Mouse (Mus musculus): ENCODE measurements at regions not wholly inside any gene's neighbourhood (a gene's known extent, or its start where the extent isn't known, plus 50 kb on each side); places are given as distances from the start of the nearest gene placed in this dataset.

GRCm38 (mm10) chr14:25328230-25328629, 130.8 kb upstream of the Zmiz1 start:
- Histone ChIP-seq H3K9ac (ENCODE audit: low read length) (no peak overlapping the region), H3K36me3 (ENCODE audit: control insufficient read depth, insufficient read depth, low read length) (no peaks in the 10 kb centered on the region)
- WGBS, result 85% methylated on average over 5 of the region's 5 CpGs

DNA sequence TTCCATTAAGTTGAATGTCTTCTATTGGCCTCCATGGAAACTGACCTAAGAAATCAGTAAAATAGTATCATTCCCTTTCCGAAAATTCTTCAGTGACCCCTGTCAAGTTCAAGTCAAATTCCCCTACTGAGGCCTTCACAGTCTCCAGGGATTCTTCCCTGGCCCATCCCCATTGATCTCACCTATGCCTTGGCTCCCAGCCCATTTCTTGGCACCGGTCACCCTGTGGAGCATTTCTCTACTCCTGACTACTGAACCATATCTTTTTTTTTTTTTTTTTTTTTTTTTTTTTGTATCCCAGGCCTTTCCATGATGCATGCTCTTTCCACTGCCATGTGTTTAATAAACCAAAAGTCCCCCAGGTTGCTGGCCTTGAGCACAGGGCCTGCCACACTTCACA, 124.8 kb upstream of the Zmiz1 start:
- WGBS, result 93% methylated on average over 2 of the region's 2 CpGs
- ATAC-seq (ENCODE audit: insufficient read depth, low FRiP score, low TSS enrichment), result no peak
- H3K9ac ChIP-seq (ENCODE audit: low read length), result no peak overlapping the region
- no peaks in the 10 kb centered on the region for H3K36me3 ChIP-seq (ENCODE audit: control insufficient read depth, insufficient read depth, low read length)
- H3K27ac ChIP-seq (ENCODE audit: low read depth, low read length), result no peak overlapping the region
- peaks cover 7% of the 10 kb centered on the region for H3K4me1 ChIP-seq (ENCODE audit: control insufficient read depth, insufficient read depth, low read length)
- H3K4me2 ChIP-seq (ENCODE audit: low read depth), result no peak overlapping the region
- DNase-seq (ENCODE audit: low spot score), result no peak
- H3K27me3 ChIP-seq (ENCODE audit: control insufficient read depth, insufficient read depth, low read length), result no peaks in the 10 kb centered on the region
- no peaks in the 10 kb centered on the region for H3K9me3 ChIP-seq (ENCODE audit: control insufficient read depth, low read length)
- H3K4me3 ChIP-seq (ENCODE audit: low read depth, low read length), result no peak overlapping the region

More at GRCm38 (mm10) chr14:25328230-25328629, 130.8 kb upstream of the Zmiz1 start:
- Histone ChIP-seq H3K4me2 (ENCODE audit: low read depth) (no peak overlapping the region), H3K9me3 (ENCODE audit: control insufficient read depth, low read length) (no peaks in the 10 kb centered on the region), H3K27me3 (ENCODE audit: control insufficient read depth, insufficient read depth, low read length) (no peaks in the 10 kb centered on the region), H3K4me1 (ENCODE audit: control insufficient read depth, insufficient read depth, low read length) (peaks cover 5% of the 10 kb centered on the region; the same call in 1 of the 2 replicates), H3K27ac (ENCODE audit: low read depth, low read length) (no peak overlapping the region), H3K4me3 (ENCODE audit: low read depth, low read length) (no peak overlapping the region)
- no peak for DNase-seq (ENCODE audit: low spot score)
- no peak for ATAC-seq (ENCODE audit: insufficient read depth, low FRiP score, low TSS enrichment)

- H3K4me1 ChIP-seq (ENCODE audit: control insufficient read depth, insufficient read depth, low read length), result peaks cover 7% of the 10 kb centered on the region
- H3K4me3 ChIP-seq (ENCODE audit: low read depth, low read length), result no peak overlapping the region
- no peak overlapping the region for H3K27ac ChIP-seq (ENCODE audit: low read depth, low read length)
- no peak for ATAC-seq (ENCODE audit: insufficient read depth, low FRiP score, low TSS enrichment)
- no peak for DNase-seq (ENCODE audit: low spot score)
- H3K9me3 ChIP-seq (ENCODE audit: control insufficient read depth, low read length), result no peaks in the 10 kb centered on the region
- no peaks in the 10 kb centered on the region for H3K27me3 ChIP-seq (ENCODE audit: control insufficient read depth, insufficient read depth, low read length)
- 94% methylated on average over 1 of the region's 1 CpGs for WGBS
- no peak overlapping the region for H3K4me2 ChIP-seq (ENCODE audit: low read depth)
- H3K36me3 ChIP-seq (ENCODE audit: control insufficient read depth, insufficient read depth, low read length), result no peaks in the 10 kb centered on the region
- H3K9ac ChIP-seq (ENCODE audit: low read length), result no peak overlapping the region
Measured at GRCm38 (mm10) chr14:25336875-25337274, 122.1 kb upstream of the Zmiz1 start.

DNA sequence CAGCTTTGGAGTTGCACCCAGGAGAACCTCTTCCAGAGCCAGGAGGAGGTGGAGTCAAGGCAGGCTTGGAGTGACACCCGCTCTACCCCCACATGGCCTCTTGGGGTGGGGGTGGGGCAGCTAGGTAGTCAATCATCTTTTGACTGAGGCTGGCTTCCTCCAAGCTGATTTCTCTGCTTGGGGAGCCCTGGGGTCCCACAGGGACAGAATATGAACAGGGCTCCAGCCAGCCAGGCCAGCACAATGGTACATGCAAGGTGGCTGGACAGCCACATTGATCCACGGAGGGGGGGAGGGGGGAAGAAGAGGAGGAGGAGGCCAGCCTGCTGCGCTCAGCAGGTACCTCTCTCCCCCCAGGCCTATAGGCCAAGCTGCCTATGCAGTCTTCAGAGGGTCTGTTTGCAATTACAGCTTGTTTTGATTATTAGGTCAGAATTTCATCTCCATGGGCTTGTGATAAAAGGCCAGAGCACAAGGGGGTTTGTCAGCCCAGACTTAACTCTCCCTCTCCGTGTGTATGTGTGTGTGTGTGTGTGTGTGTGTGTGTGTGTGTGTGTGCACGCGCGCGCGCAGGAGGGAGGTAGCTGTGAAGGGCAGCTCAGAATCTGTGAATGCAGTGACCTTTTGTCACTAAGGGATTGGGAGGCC, 120.5 kb upstream of the Zmiz1 start:
- ATAC-seq (ENCODE audit: insufficient read depth, low FRiP score, low TSS enrichment) (no peak), DNase-seq (ENCODE audit: low spot score) (peak; percentile 30)
- Histone ChIP-seq H3K27ac (ENCODE audit: low read depth, low read length) (no peak overlapping the region), H3K27me3 (ENCODE audit: control insufficient read depth, insufficient read depth, low read length) (no peaks in the 10 kb centered on the region), H3K9ac (ENCODE audit: low read length) (no peak overlapping the region), H3K4me2 (ENCODE audit: low read depth) (no peak overlapping the region), H3K4me3 (ENCODE audit: low read depth, low read length) (no peak overlapping the region), H3K36me3 (ENCODE audit: control insufficient read depth, insufficient read depth, low read length) (no peaks in the 10 kb centered on the region), H3K4me1 (ENCODE audit: control insufficient read depth, insufficient read depth, low read length) (peaks cover 7% of the 10 kb centered on the region), H3K9me3 (ENCODE audit: control insufficient read depth, low read length) (no peaks in the 10 kb centered on the region)
- WGBS, result 59% methylated on average over 9 of the region's 9 CpGs

- H3K9ac ChIP-seq (ENCODE audit: low read length), result no peak overlapping the region
- whole genome bisulfite sequencing, result 84% methylated on average over 9 of the region's 9 CpGs
- peaks cover 7% of the 10 kb centered on the region for H3K4me1 ChIP-seq (ENCODE audit: control insufficient read depth, insufficient read depth, low read length)
- H3K9me3 ChIP-seq (ENCODE audit: control insufficient read depth, low read length), result no peaks in the 10 kb centered on the region
- ATAC-seq (ENCODE audit: insufficient read depth, low FRiP score, low TSS enrichment) (no peak), DNase-seq (ENCODE audit: low spot score) (no peak)
- no peaks in the 10 kb centered on the region for H3K36me3 ChIP-seq (ENCODE audit: control insufficient read depth, insufficient read depth, low read length)
- no peak overlapping the region for H3K4me2 ChIP-seq (ENCODE audit: low read depth)
- H3K27me3 ChIP-seq (ENCODE audit: control insufficient read depth, insufficient read depth, low read length), result no peaks in the 10 kb centered on the region
- no peak overlapping the region for H3K27ac ChIP-seq (ENCODE audit: low read depth, low read length)
- H3K4me3 ChIP-seq (ENCODE audit: low read depth, low read length), result no peak overlapping the region
Measured at GRCm38 (mm10) chr14:25340845-25341244, 118.1 kb upstream of the Zmiz1 start.

- H3K4me2 ChIP-seq (ENCODE audit: low read depth), result no peak overlapping the region
- no peak for DNase-seq (ENCODE audit: low spot score)
- H3K36me3 ChIP-seq (ENCODE audit: control insufficient read depth, insufficient read depth, low read length), result no peaks in the 10 kb centered on the region
- peaks cover 7% of the 10 kb centered on the region for H3K4me1 ChIP-seq (ENCODE audit: control insufficient read depth, insufficient read depth, low read length)
- H3K4me3 ChIP-seq (ENCODE audit: low read depth, low read length), result no peak overlapping the region
- H3K9me3 ChIP-seq (ENCODE audit: control insufficient read depth, low read length), result no peaks in the 10 kb centered on the region
- WGBS, result 69% methylated on average over 9 of the region's 9 CpGs
- no peak overlapping the region for H3K27ac ChIP-seq (ENCODE audit: low read depth, low read length)
- no peak overlapping the region for H3K9ac ChIP-seq (ENCODE audit: low read length)
- ATAC-seq (ENCODE audit: insufficient read depth, low FRiP score, low TSS enrichment), result no peak
- no peaks in the 10 kb centered on the region for H3K27me3 ChIP-seq (ENCODE audit: control insufficient read depth, insufficient read depth, low read length)
Measured at GRCm38 (mm10) chr14:25341848-25342427, 117.0 kb upstream of the Zmiz1 start.

- 61% methylated on average over 4 of the region's 4 CpGs for WGBS
- H3K9me3 ChIP-seq (ENCODE audit: control insufficient read depth, low read length), result no peaks in the 10 kb centered on the region
- ATAC-seq (ENCODE audit: insufficient read depth, low FRiP score, low TSS enrichment) (no peak), DNase-seq (ENCODE audit: low spot score) (no peak)
- peaks cover 7% of the 10 kb centered on the region for H3K4me1 ChIP-seq (ENCODE audit: control insufficient read depth, insufficient read depth, low read length)
- H3K27me3 ChIP-seq (ENCODE audit: control insufficient read depth, insufficient read depth, low read length), result no peaks in the 10 kb centered on the region
- no peak overlapping the region for H3K9ac ChIP-seq (ENCODE audit: low read length)
- no peak overlapping the region for H3K4me3 ChIP-seq (ENCODE audit: low read depth, low read length)
- no peaks in the 10 kb centered on the region for H3K36me3 ChIP-seq (ENCODE audit: control insufficient read depth, insufficient read depth, low read length)
- H3K27ac ChIP-seq (ENCODE audit: low read depth, low read length), result no peak overlapping the region
- H3K4me2 ChIP-seq (ENCODE audit: low read depth), result no peak overlapping the region
Measured at GRCm38 (mm10) chr14:25342865-25343565, 116.0 kb upstream of the Zmiz1 start.

GRCm38 (mm10) chr14:25345995-25346394, 113.0 kb upstream of the Zmiz1 start:
- H3K4me2 ChIP-seq (ENCODE audit: low read depth), result no peak overlapping the region
- H3K27ac ChIP-seq (ENCODE audit: low read depth, low read length), result no peak overlapping the region
- no peak for DNase-seq (ENCODE audit: low spot score)
- H3K9me3 ChIP-seq (ENCODE audit: control insufficient read depth, low read length), result no peaks in the 10 kb centered on the region
- H3K4me3 ChIP-seq (ENCODE audit: low read depth, low read length), result no peak overlapping the region
- H3K9ac ChIP-seq (ENCODE audit: low read length), result no peak overlapping the region
- H3K36me3 ChIP-seq (ENCODE audit: control insufficient read depth, insufficient read depth, low read length), result no peaks in the 10 kb centered on the region
- H3K4me1 ChIP-seq (ENCODE audit: control insufficient read depth, insufficient read depth, low read length), result no peaks in the 10 kb centered on the region
- 48% methylated on average over 2 of the region's 2 CpGs for WGBS
- ATAC-seq (ENCODE audit: insufficient read depth, low FRiP score, low TSS enrichment), result no peak
- no peaks in the 10 kb centered on the region for H3K27me3 ChIP-seq (ENCODE audit: control insufficient read depth, insufficient read depth, low read length)

Measured in neural tube, embryonic 11.5 days (tissue).